ENCODE assay signal across 31 mouse cellular contexts in genomic region chr17:88966028-88966427, GRCm38 (mm10).
DNase-seq lines count a peak whose midpoint lies in the region; ATAC-seq and TF ChIP-seq lines count a peak whose summit lies in the region.
"Had no signal": no experiment of that assay in that cellular context is flagged by ENCODE, and none has a peak within 500 bp of the region (broad histone marks: within the 10 kb centered on the region; RNA-seq: fewer than 3 reads in every experiment).

No protein-coding gene starts in this region.

- no peaks in the 10 kb centered on the region for H3K27me3 ChIP-seq in hindbrain, postnatal 0 days (ENCODE audit: insufficient read depth, low read length)
- no peaks in the 10 kb centered on the region for H3K27me3 ChIP-seq in hindbrain, embryonic 11.5 days (ENCODE audit: control insufficient read depth, insufficient read depth, low read length)
- H3K27me3 ChIP-seq: CH12.LX; embryonic facial prominence, embryonic 15.5 days; forebrain, embryonic 12.5 days; heart, embryonic 13.5 days; intestine, embryonic 15.5 days; megakaryocyte, embryonic 14.5 days; midbrain, embryonic 13.5 days had no signal

- no peak for TF ChIP-seq CTCF in hindbrain, postnatal 0 days (IDR thresholded peaks at IDR 0.05; ENCODE audit: low read depth)

- no peak overlapping the region for H3K27ac ChIP-seq in hindbrain, postnatal 0 days
- no peak overlapping the region for H3K27ac ChIP-seq in hindbrain, embryonic 11.5 days (ENCODE audit: low read depth, low read length)
- H3K27ac ChIP-seq: embryonic facial prominence, embryonic 15.5 days; forebrain, embryonic 12.5 days; heart, embryonic 13.5 days; intestine, embryonic 15.5 days; kidney, postnatal 0 days; liver, embryonic 14.5 days; midbrain, embryonic 13.5 days had no signal

- peak; percentile 15; the same call in 1 of the 2 replicates for ATAC-seq in hindbrain, postnatal 0 days
- no peak for ATAC-seq in hindbrain, embryonic 11.5 days (ENCODE audit: low FRiP score)
- ATAC-seq: forebrain, postnatal 0 days; intestine, embryonic 15.5 days; midbrain, embryonic 13.5 days had no signal

- DNase-seq in adrenal gland, postnatal 10 days: peak; percentile 3
- DNase-seq in adrenal gland, adult 18-20 months (ENCODE audit: low spot score in 2 of 2): no peak
- no peak for DNase-seq in hindbrain, postnatal 0 days (ENCODE audit: low spot score)
- no peak for DNase-seq in hindbrain, embryonic 11.5 days (ENCODE audit: low spot score)
- peak; percentile 16 for DNase-seq in ovary, postnatal 36 days (ENCODE audit: low spot score)
- DNase-seq in ovary, postnatal 14 days (ENCODE audit: low spot score): no peak
- no peak for DNase-seq in embryo, embryonic 11 days
- DNase-seq in kidney, postnatal 36 days: no peak
- DNase-seq: adrenal gland, postnatal 14 days; cerebellum, adult 11-12 months; cerebellum, adult 9-11 months; forebrain, postnatal 0 days; heart, postnatal 10 days; kidney, adult 2 months; layer of hippocampus, postnatal 36 days; left cerebral cortex, postnatal 4 days; liver; lung, adult 2 months; lung, postnatal 4 days; right cerebral cortex, postnatal 14 days; thymus, adult 18-20 months; thymus, postnatal 36 days had no signal

- H3K9ac ChIP-seq in hindbrain, postnatal 0 days (replicated peaks; ENCODE audit: low read length): no peak overlapping the region
- H3K9ac ChIP-seq in hindbrain, embryonic 11.5 days (ENCODE audit: low read depth, low read length): no peak overlapping the region
- H3K9ac ChIP-seq: embryonic facial prominence, embryonic 15.5 days; forebrain, embryonic 12.5 days; forebrain, postnatal 0 days; heart, embryonic 13.5 days; intestine, embryonic 15.5 days; liver, embryonic 14.5 days; midbrain, embryonic 13.5 days had no signal

- WGBS in hindbrain, postnatal 0 days: 39% methylated on average over 3 of the region's 3 CpGs
- WGBS in hindbrain, embryonic 11.5 days: 69% methylated on average over 3 of the region's 3 CpGs

- H3K9me3 ChIP-seq in hindbrain, postnatal 0 days (ENCODE audit: low read length): no peaks in the 10 kb centered on the region
- H3K9me3 ChIP-seq in hindbrain, embryonic 11.5 days (ENCODE audit: control insufficient read depth, low read length): no peaks in the 10 kb centered on the region
- H3K9me3 ChIP-seq: embryonic facial prominence, embryonic 15.5 days; forebrain, embryonic 12.5 days; heart, embryonic 13.5 days; intestine, embryonic 15.5 days; megakaryocyte, embryonic 14.5 days; midbrain, embryonic 13.5 days had no signal

- no peaks in the 10 kb centered on the region for H3K36me3 ChIP-seq in hindbrain, postnatal 0 days (ENCODE audit: insufficient read depth, low read length)
- no peaks in the 10 kb centered on the region for H3K36me3 ChIP-seq in hindbrain, embryonic 11.5 days (ENCODE audit: control insufficient read depth, insufficient read depth, low read length)
- H3K36me3 ChIP-seq: embryonic facial prominence, embryonic 15.5 days; forebrain, embryonic 12.5 days; heart, embryonic 13.5 days; intestine, embryonic 15.5 days; midbrain, embryonic 13.5 days had no signal

- no peak overlapping the region for H3K4me3 ChIP-seq in hindbrain, postnatal 0 days (ENCODE audit: low read length)
- H3K4me3 ChIP-seq in hindbrain, embryonic 11.5 days (ENCODE audit: low read depth, low read length): no peak overlapping the region
- H3K4me3 ChIP-seq: embryonic facial prominence, embryonic 15.5 days; forebrain, embryonic 12.5 days; heart, embryonic 13.5 days; intestine, embryonic 15.5 days; megakaryocyte, embryonic 14.5 days; midbrain, embryonic 13.5 days had no signal

- H3K4me2 ChIP-seq in hindbrain, postnatal 0 days (ENCODE audit: low read depth, low read length): no peak overlapping the region
- H3K4me2 ChIP-seq in hindbrain, embryonic 11.5 days (replicated peaks; ENCODE audit: low read depth, low read length): no peak overlapping the region
- H3K4me2 ChIP-seq: embryonic facial prominence, embryonic 15.5 days; forebrain, embryonic 12.5 days; heart, embryonic 13.5 days; intestine, embryonic 15.5 days; midbrain, embryonic 13.5 days had no signal

- no peaks in the 10 kb centered on the region for H3K4me1 ChIP-seq in hindbrain, postnatal 0 days (ENCODE audit: insufficient read depth, low read length)
- no peaks in the 10 kb centered on the region for H3K4me1 ChIP-seq in hindbrain, embryonic 11.5 days (replicated peaks; ENCODE audit: control insufficient read depth, insufficient read depth, low read length)
- H3K4me1 ChIP-seq: embryonic facial prominence, embryonic 15.5 days; forebrain, embryonic 12.5 days; heart, embryonic 13.5 days; intestine, embryonic 15.5 days; megakaryocyte, embryonic 14.5 days; midbrain, embryonic 13.5 days had no signal

Comparison
In these comparisons a context has a peak if more than half of its experiments do, and no peak if none do; other contexts are left out.
1. DNase-seq: peak in adrenal gland, postnatal 10 days (single experiment) and ovary, postnatal 36 days (single experiment); none in adrenal gland, adult 18-20 months (0 of 2), hindbrain, postnatal 0 days (single experiment), hindbrain, embryonic 11.5 days (single experiment), ovary, postnatal 14 days (single experiment), embryo, embryonic 11 days (single experiment) and kidney, postnatal 36 days (0 of 2).